Mouse (Mus musculus) liver, embryonic 14.5 days (tissue): ENCODE measurements around the gene March2.

Experiments used
- CTCF ChIP-seq: IDR thresholded peaks from 2 replicates; pipeline ENCODE4 v1.5.1; 2016; ENCODE audit warnings: antibody characterized with exemption, low read depth, control low read depth
- EP300 ChIP-seq: IDR thresholded peaks from 2 replicates; pipeline ENCODE4 v1.6.1; 2016; ENCODE audit warnings: antibody characterized with exemption, low read depth

- TF ChIP-seq CTCF (no peak), EP300 (no peak)
These were observed at the start of gene March2 for GRCm38 (mm10) chr17:33718384-33718881.
